Mouse (Mus musculus) hindbrain, embryonic 14.5 days (tissue): ENCODE measurements around the gene Olfr287. TPM values are rescaled to one million over a fixed set of nuclear protein-coding genes. Genes with fewer than 3 reads are reported as not detected.

Experiments used
- ATAC-seq: fragments of 200-750 bp; cut with Nextera tagmentation; 2 replicates; pipeline ENCODE4 v1.8.0; 2017; ENCODE audit warnings: moderate number of reproducible peaks, mild to moderate bottlenecking, moderate TSS enrichment, moderate library complexity; ENCODE audit not compliant: low FRiP score
- DNase-seq: peaks from one replicate; pipeline ENCODE4 v3.0.0-alpha.2; 2015; ENCODE audit warnings: low spot score
- H3K27ac ChIP-seq: fragments of 300-500 bp; sonication (generic); 2 replicates; pipeline ENCODE4 v1.5.1; 2014; ENCODE audit warnings: mild to moderate bottlenecking, moderate library complexity
- H3K27me3 ChIP-seq: fragments of 300-500 bp; sonication (generic); 2 replicates; pipeline ENCODE4 v1.6.1; 2014; ENCODE audit warnings: mild to moderate bottlenecking, low read length, mixed read lengths; ENCODE audit not compliant: control insufficient read depth, insufficient read depth
- H3K36me3 ChIP-seq: fragments of 300-500 bp; sonication (generic); replicated peaks from 2 replicates; pipeline ENCODE4 v1.6.1; 2014; ENCODE audit not compliant: control insufficient read depth, insufficient read depth
- H3K4me1 ChIP-seq: fragments of 300-500 bp; sonication (generic); replicated peaks from 2 replicates; pipeline ENCODE4 v1.6.1; 2014; ENCODE audit warnings: antibody characterized with exemption, low read length, mixed read lengths; ENCODE audit not compliant: control insufficient read depth, insufficient read depth
- H3K4me2 ChIP-seq: fragments of 300-500 bp; sonication (generic); replicated peaks from 2 replicates; pipeline ENCODE4 v1.6.1; 2014; ENCODE audit warnings: mild to moderate bottlenecking, moderate library complexity
- H3K4me3 ChIP-seq: fragments of 300-500 bp; sonication (generic); replicated peaks from 2 replicates; pipeline ENCODE4 v1.5.1; 2014; ENCODE audit warnings: mild to moderate bottlenecking, low read length
- H3K9ac ChIP-seq: fragments of 300-500 bp; sonication (generic); 2 replicates; pipeline ENCODE4 v1.6.1; 2014
- H3K9me3 ChIP-seq: fragments of 300-500 bp; sonication (generic); 2 replicates; pipeline ENCODE4 v1.6.1; 2016; ENCODE audit warnings: low read length; ENCODE audit not compliant: control insufficient read depth
- WGBS: fragments of 180-500 bp; shearing (Covaris S2); extraction: QIAGEN DNeasy Blood & Tissue Kit; methylation state at CpG from one replicate; pipeline ENCODE4 v1.1.7; 2014; 5-methylcytosine and 5-hydroxymethylcytosine counted together
- polyA plus RNA-seq: library from polyadenylated mRNA; unstranded; fragments of >200 nt; fragmentation: Nextera tagmentation; extraction: Ambion mirVana; gene quantifications from 2 replicates; pipeline ENCODE4 v1.2.1, GENCODE M21; 2014

The Olfr287 gene
- polyA plus RNA-seq, 1 experiment from 2014 or later: not detected

DNA sequence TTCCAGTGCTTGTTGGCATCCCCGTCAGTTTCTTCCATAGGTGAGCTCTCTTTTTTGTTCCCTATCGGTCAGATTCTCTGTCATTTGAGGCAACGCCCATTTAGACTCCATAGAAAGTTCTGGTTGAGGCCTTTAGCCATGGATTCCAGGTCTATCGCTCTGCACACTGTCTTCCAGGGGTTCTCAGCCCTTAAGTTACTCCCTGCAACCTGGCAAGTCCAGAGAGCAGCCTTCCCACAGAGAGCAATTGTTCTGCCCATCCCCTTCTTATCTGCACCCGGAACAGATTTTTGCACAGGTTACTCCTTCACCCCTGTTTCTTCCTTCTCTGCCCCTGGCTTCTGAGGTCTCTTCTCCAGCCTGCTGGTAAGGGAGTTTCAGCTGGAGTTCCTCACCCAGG is 48.7 kb downstream of the Olfr287 start:
- WGBS: 69% methylated on average over 5 of the region's 5 CpGs
- DNase-seq (no peak), ATAC-seq (no peak)
- H3K4me2 ChIP-seq: peak overlapping the region; percentile 67; the same call in 1 of the 2 replicates
- H3K27ac ChIP-seq: no peak overlapping the region
- H3K9me3 ChIP-seq: no peaks in the 10 kb centered on the region
- no peaks in the 10 kb centered on the region for H3K36me3 ChIP-seq
- H3K9ac ChIP-seq: no peak overlapping the region
- peaks cover 21% of the 10 kb centered on the region for H3K4me1 ChIP-seq
- H3K4me3 ChIP-seq: no peak overlapping the region
- peaks cover 9% of the 10 kb centered on the region; the same call in 1 of the 2 replicates for H3K27me3 ChIP-seq

DNA sequence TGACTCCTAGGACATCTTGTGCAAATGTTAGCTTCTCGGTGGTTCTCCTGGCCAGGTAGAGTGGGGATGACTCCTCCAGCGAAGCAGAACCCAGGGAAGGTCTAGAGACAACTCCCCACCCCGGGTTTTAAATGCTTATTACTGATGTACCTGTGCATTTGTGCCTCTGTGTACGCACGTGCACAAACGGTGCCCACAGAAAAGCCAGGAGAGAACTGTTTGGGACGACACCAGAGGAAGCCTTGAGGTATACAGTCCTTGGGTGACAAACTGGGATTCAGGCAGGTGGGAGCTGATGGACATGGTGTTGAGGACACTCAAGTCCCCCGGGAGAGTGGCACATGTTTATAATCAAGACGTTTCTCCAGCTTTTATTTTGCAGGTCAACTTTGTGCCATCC is 49.9 kb downstream of the Olfr287 start:
- H3K9me3 ChIP-seq: no peaks in the 10 kb centered on the region
- peaks cover 28% of the 10 kb centered on the region for H3K4me1 ChIP-seq
- H3K4me3 ChIP-seq: no peak overlapping the region
- peaks cover 9% of the 10 kb centered on the region; the same call in 1 of the 2 replicates for H3K27me3 ChIP-seq
- no peak overlapping the region for H3K27ac ChIP-seq
- H3K9ac ChIP-seq: 0 out of 2 replicates have a peak overlapping the region, but pooled peaks have one; percentile 62
- DNase-seq (no peak), ATAC-seq (no peak)
- WGBS: 72% methylated on average over 9 of the region's 9 CpGs
- peak overlapping the region; percentile 67 for H3K4me2 ChIP-seq
- H3K36me3 ChIP-seq: no peaks in the 10 kb centered on the region

- Histone ChIP-seq H3K36me3 (no peaks in the 10 kb centered on the region), H3K4me1 (peaks cover 28% of the 10 kb centered on the region), H3K4me2 (peak overlapping the region; percentile 67), H3K9ac (peak overlapping the region; percentile 62), H3K27me3 (peaks cover 9% of the 10 kb centered on the region; the same call in 1 of the 2 replicates), H3K9me3 (no peaks in the 10 kb centered on the region), H3K27ac (no peak overlapping the region), H3K4me3 (peak overlapping the region; percentile 50)
- WGBS: 31% methylated on average over 7 of the region's 7 CpGs
- ATAC-seq: no peak
- peak; percentile 52 for DNase-seq
Measured at GRCm38 (mm10) chr15:98170365-98170764, 50.5 kb downstream of the Olfr287 start.

- no peak for DNase-seq
- ATAC-seq: no peak
Measured at GRCm38 (mm10) chr15:98168622-98169004, 52.2 kb downstream of the Olfr287 start.

DNA sequence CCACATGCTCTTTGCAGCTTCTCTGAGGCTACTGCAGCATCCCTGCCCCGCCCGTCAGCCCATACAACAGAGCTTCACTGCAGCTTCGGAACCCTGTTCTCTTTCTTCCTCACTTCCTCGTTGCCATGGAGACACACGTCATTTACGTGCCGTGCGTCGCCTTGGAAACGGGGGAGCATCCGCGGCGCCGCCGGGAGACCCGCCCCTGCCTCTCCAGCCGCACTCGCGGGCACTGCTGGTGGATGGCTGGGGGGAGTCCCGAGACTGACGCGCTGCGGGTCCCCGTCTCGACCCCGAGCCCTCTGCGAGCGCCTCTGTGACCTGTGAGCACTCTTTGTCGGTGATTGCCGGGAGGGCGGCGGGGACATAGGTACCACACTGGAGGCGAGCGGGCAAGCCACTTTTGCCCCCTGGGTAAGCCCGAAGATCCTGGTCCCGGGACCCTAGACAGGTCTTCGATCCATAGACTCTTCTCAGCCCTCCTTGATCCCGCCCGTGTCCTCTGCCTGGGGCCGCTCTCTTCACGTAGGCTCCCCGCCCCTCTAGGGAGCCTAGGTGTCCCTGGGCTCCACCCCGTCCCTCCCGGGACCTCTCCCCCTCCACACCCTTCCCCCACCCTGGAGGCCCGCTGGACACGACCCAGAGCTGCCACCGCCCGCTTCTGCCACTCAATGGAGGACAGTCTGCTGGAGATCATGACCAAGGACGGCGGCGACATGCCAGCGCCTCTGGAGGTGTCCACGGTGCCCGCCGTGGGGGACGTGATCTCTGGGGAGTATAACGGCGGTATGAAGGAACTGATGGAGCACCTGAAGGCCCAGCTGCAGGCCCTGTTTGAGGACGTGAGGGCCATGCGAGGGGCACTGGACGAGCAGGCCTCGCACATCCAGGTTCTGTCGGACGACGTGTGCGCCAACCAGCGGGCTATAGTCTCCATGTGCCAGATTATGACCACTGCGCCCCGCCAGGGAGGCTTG is 52.9 kb downstream of the Olfr287 start:
- no peaks in the 10 kb centered on the region for H3K9me3 ChIP-seq
- DNase-seq (peak; percentile 97), ATAC-seq (peak; percentile 94)
- peak overlapping the region; percentile 50 for H3K4me3 ChIP-seq
- H3K36me3 ChIP-seq: no peaks in the 10 kb centered on the region
- under 1% methylated on average over 69 of the region's 69 CpGs for WGBS
- peaks cover 28% of the 10 kb centered on the region for H3K4me1 ChIP-seq
- H3K27ac ChIP-seq: peak overlapping the region; percentile 96
- peak overlapping the region; percentile 67 for H3K4me2 ChIP-seq
- peak overlapping the region; percentile 62 for H3K9ac ChIP-seq
- H3K27me3 ChIP-seq: peaks cover 9% of the 10 kb centered on the region; the same call in 1 of the 2 replicates

More at GRCm38 (mm10) chr15:98168622-98169004, 52.2 kb downstream of the Olfr287 start:
- Histone ChIP-seq H3K9me3 (no peaks in the 10 kb centered on the region), H3K27me3 (peaks cover 9% of the 10 kb centered on the region; the same call in 1 of the 2 replicates), H3K4me3 (peak overlapping the region; percentile 50), H3K9ac (peak overlapping the region; percentile 62), H3K36me3 (no peaks in the 10 kb centered on the region), H3K27ac (no peak overlapping the region), H3K4me1 (peaks cover 28% of the 10 kb centered on the region), H3K4me2 (peak overlapping the region; percentile 67)
- 5% methylated on average over 19 of the region's 19 CpGs for WGBS

- no peaks in the 10 kb centered on the region for H3K36me3 ChIP-seq
- peak within 1 kb of the TSS; percentile 67 for H3K4me2 ChIP-seq
- 2% methylated on average over 18 of the region's 18 CpGs for WGBS
- H3K4me3 ChIP-seq: peak within 1 kb of the TSS; percentile 50
- peaks cover 9% of the 10 kb centered on the region; the same call in 1 of the 2 replicates for H3K27me3 ChIP-seq
- ATAC-seq (peak; percentile 73), DNase-seq (peak; percentile 41)
- peaks cover 28% of the 10 kb centered on the region for H3K4me1 ChIP-seq
- no peaks in the 10 kb centered on the region for H3K9me3 ChIP-seq
- H3K9ac ChIP-seq: peak within 1 kb of the TSS; percentile 62
- peak within 1 kb of the TSS; percentile 96 for H3K27ac ChIP-seq
Measured at GRCm38 (mm10) chr15:98166963-98167644, 53.8 kb downstream of the Olfr287 start, which contains the start of gene Ccdc184. Ccdc184 (plus strand) TSS chr15:98167158.

DNA sequence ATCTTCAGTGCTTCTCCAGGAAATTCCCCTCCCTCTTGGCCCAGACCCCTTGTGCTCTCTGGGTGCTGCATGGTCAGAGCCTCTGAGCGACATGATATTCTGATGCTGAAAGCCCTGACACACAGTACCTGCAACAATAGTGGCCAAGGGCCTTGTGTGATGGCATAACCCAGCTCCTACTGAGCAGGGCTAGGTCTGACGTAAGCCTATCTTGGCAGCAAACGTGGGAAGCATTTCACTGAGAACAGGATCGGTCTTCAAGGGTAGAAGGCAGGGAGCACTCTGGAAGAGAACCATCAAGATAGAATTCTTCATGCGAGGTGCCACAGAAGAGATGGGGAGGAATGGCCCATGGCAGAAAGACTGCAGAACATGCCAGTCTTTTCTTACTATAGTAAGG is 55.3 kb downstream of the Olfr287 start, which contains the start of gene Asb8:
Asb8 (minus strand) TSS at position 101 of the 400 bp plus-strand sequence.
- 84% methylated on average over 5 of the region's 5 CpGs for WGBS

GRCm38 (mm10) chr15:98162561-98162960 is 58.3 kb downstream of the Olfr287 start:
- Histone ChIP-seq H3K27ac (no peak overlapping the region), H3K9ac (no peak overlapping the region), H3K27me3 (no peaks in the 10 kb centered on the region), H3K36me3 (no peaks in the 10 kb centered on the region), H3K9me3 (no peaks in the 10 kb centered on the region), H3K4me3 (no peak overlapping the region), H3K4me2 (no peak overlapping the region), H3K4me1 (peaks cover 7% of the 10 kb centered on the region)
- DNase-seq: no peak
- no peak for ATAC-seq
- 83% methylated on average over 4 of the region's 4 CpGs for WGBS

More for the DNA sequence above, 55.3 kb downstream of the Olfr287 start, which contains the start of gene Asb8:
- DNase-seq: no peak
- Histone ChIP-seq H3K4me1 (peaks cover 27% of the 10 kb centered on the region), H3K36me3 (no peaks in the 10 kb centered on the region), H3K9ac (no peak within 1 kb of the TSS), H3K4me2 (peak within 1 kb of the TSS; percentile 67; the same call in 1 of the 2 replicates), H3K27me3 (peaks cover 9% of the 10 kb centered on the region; the same call in 1 of the 2 replicates), H3K9me3 (no peaks in the 10 kb centered on the region), H3K27ac (no peak within 1 kb of the TSS), H3K4me3 (no peak within 1 kb of the TSS; the same call in 1 of the 2 replicates)
- ATAC-seq: no peak
